Mouse (Mus musculus) lung, adult 2 months (tissue): ENCODE data around the gene 1700012B07Rik. TPM values are rescaled to one million over a fixed set of nuclear protein-coding genes. Genes with fewer than 3 reads are reported as not detected.
A peak's percentile ranks its signal among the peaks of the same experiment; 100 is the strongest.

Source experiments
- DNase-seq: peaks from one replicate; pipeline ENCODE4 v3.0.0; 2022
- H3K4me1 ChIP-seq: fragments of 200-500 bp; 2 replicates; pipeline ENCODE4 v1.6.1; 2011; ENCODE audit warnings: low read length; ENCODE audit not compliant: control insufficient read depth, insufficient read depth
- H3K4me3 ChIP-seq: fragments of 200-500 bp; replicated peaks from 2 replicates; pipeline ENCODE3; 2011; ENCODE audit warnings: low read depth, mild to moderate bottlenecking, control low read depth, low read length; ENCODE audit errors: extremely low read depth
- CTCF ChIP-seq: fragments of 200-500 bp; IDR thresholded peaks from 2 replicates; pipeline ENCODE4 v1.5.1; 2011; ENCODE audit warnings: mild to moderate bottlenecking, low read length, control low read depth; ENCODE audit not compliant: insufficient read depth
- POLR2A ChIP-seq: fragments of 200-500 bp; IDR thresholded peaks from 2 replicates; pipeline ENCODE4 v1.6.1; 2011; ENCODE audit warnings: low read depth, mild to moderate bottlenecking, control low read depth, low read length, borderline replicate concordance; ENCODE audit errors: extremely low read depth
- WGBS: fragments of 180-500 bp; shearing (Covaris S2); methylation state at CpG from one replicate; pipeline ENCODE4 v1.1.7; 2018; 5-methylcytosine and 5-hydroxymethylcytosine counted together
- polyA plus RNA-seq: library from polyadenylated mRNA; depleted of rRNA; stranded (reverse); fragments of >200 nt; gene quantifications from 2 replicates; pipeline ENCODE4 v1.2.3, GENCODE M21; 2012

The 1700012B07Rik gene
- polyA plus RNA-seq, 1 experiment = 0.12 TPM

DNA sequence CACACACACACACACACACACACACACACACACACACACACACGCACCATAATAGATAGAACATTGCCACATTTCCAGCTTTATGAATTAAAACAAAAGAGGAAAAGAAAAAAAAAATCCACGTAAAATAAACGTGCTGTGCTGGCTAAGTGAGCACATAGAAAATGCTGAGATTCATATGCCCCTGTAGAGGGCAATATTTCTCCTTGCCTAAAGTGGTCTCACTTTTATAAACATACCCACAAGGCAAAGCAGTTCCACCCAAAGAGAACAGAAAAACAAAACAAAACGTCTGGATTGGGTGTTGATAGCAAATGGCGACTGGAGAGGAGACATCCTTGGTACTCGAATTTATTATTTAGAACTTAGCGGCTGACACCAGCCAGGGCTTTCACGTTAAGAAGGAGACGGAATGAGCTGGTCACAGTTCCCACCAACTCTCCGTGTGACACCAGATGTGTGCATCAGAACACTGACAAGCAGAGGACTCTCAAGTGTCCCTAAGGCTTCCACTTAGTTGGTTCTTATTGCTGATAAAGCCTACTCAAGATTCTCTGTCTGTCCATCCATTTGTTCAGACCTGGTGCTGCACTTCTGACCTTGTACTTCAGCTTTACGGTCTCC is 38.8 kb upstream of the 1700012B07Rik start:
- no peak overlapping the region for H3K4me3 ChIP-seq
- TF ChIP-seq CTCF (no peak), POLR2A (no peak)
- DNase-seq = no peak
- WGBS = 53% methylated on average over 11 of the region's 11 CpGs
- H3K4me1 ChIP-seq = no peaks in the 10 kb centered on the region

DNA sequence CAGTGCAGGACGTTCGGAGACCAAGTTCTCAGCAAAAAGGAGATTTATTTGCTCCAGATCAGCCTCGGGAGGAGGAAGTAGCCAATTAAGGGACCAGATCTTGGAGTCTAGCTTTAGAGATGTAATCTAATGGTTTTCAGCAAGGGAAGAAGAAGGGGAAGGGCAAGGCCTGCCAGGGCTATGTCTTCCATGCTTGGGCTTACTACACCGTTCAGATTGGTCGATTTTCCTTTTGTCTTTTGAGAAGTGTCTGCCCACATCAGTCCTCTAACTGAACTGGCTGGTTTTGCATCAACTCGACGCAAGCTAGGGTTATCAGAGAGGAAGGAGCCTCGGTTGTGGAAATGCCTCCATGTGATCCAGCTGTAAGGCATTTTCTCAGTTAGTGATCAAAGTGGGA is 37.7 kb upstream of the 1700012B07Rik start:
- Histone ChIP-seq H3K4me3 (no peak overlapping the region), H3K4me1 (no peaks in the 10 kb centered on the region)
- DNase-seq = no peak
- 70% methylated on average over 8 of the region's 8 CpGs for WGBS
- TF ChIP-seq CTCF (no peak), POLR2A (no peak)

DNA sequence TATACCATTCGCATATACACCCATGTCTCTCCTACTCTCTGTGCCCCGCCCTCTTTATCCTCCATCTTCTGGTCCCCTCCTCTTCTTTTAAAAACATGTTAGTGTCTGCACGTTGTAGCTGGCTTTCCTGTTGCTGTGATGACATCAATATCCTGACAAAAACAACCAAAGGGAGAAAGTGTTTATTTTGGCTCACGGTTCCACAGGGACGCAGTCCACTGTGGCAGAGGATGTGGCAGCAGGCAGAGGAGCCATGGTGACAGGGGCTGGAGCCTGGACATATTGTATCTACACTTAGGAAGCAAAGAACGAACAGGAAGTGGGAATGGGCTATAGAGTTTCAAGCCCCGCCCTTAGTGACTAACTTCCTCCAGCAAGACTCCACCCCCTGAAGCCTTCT is 36.1 kb upstream of the 1700012B07Rik start:
- DNase-seq = no peak
- no peak for TF ChIP-seq POLR2A
- TF ChIP-seq CTCF = no peak
- WGBS = 69% methylated on average over 7 of the region's 7 CpGs
- 0 out of 2 replicates have a peak, but pooled peaks cover 2% of the 10 kb centered on the region for H3K4me1 ChIP-seq
- no peak overlapping the region for H3K4me3 ChIP-seq

DNA sequence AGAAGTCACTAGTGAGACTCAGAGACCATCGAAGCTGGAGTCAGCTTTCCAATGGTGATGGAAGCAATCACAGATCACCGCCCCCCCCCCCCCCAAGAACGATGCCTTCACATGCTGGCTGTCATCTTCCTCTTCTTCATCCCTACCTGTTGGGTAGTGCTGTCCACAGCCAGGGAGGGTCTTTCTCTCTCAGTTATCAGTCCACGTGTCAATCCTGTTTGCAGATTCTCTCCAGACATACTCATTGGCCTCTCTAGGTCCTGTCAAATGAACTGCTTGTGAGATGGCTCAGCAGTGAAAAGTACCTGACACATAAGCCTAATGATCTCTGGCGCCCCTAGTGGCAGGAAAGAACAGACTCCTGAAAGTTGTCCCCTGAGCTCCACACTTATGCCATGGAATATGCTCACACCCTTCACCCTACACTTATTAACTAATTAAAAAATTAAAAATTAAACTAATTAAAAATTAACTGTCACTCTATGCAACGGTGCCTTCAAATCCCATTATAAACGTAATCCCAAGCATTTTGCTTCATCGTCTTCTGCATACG is 35.4 kb upstream of the 1700012B07Rik start:
- TF ChIP-seq POLR2A = no peak
- peak; percentile 55 for TF ChIP-seq CTCF
- WGBS = 65% methylated on average over 9 of the region's 9 CpGs
- DNase-seq = peak; percentile 54
- Histone ChIP-seq H3K4me3 (no peak overlapping the region), H3K4me1 (0 out of 2 replicates have a peak, but pooled peaks cover 2% of the 10 kb centered on the region)

DNA sequence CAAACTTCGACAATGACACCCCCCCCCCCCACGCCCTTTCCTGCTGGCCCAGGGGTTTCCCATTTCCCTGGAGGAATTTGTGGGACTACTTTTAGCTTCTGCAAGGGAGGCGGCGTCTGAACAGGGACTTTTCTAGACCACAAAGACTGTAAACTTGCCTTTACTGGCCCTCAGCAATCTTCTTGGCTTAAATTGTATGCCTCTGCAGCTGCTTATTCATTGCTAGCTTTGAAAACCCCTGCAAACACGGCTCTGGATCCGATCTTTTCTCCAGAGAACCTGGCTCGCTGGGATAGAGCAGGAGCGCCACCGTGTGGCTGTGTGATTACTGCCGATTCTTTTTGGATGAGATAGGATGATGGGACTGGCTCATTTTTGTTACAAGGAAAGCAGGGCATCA is 32.7 kb upstream of the 1700012B07Rik start:
- Histone ChIP-seq H3K4me1 (0 out of 2 replicates have a peak, but pooled peaks cover 2% of the 10 kb centered on the region), H3K4me3 (no peak overlapping the region)
- WGBS = 3% methylated on average over 10 of the region's 10 CpGs
- DNase-seq = peak; percentile 81
- no peak for TF ChIP-seq POLR2A
- TF ChIP-seq CTCF = peak; percentile 83

DNA sequence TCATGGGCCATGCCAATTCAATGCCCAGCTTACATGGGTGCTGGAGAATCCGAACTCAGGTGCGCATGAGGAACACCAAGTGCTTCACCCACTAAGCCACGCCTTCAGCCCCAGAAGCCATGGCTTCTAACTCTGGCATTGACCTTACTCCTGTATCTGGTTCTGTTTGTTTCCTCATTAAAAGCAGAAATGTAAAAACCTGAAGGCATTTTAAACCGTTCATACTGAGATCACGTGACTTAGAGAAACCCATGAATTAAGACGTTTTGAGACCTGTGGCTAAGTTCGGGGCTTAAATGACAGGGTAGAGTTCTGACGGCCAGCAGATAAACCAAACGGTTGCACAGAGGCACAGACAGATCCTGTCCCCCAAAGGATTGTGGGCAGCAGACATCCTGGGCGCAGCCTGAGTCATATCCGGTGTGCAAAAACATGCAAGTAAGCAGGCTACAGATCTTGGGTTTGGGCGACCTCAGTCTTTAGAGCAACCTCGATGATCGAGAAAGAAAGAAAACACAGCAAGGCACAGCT is 32.2 kb upstream of the 1700012B07Rik start:
- H3K4me3 ChIP-seq = peak overlapping the region; percentile 2
- 41% methylated on average over 14 of the region's 14 CpGs for whole genome bisulfite sequencing
- DNase-seq = no peak
- no peak for TF ChIP-seq POLR2A
- no peak for TF ChIP-seq CTCF
- 0 out of 2 replicates have a peak, but pooled peaks cover 2% of the 10 kb centered on the region for H3K4me1 ChIP-seq

DNA sequence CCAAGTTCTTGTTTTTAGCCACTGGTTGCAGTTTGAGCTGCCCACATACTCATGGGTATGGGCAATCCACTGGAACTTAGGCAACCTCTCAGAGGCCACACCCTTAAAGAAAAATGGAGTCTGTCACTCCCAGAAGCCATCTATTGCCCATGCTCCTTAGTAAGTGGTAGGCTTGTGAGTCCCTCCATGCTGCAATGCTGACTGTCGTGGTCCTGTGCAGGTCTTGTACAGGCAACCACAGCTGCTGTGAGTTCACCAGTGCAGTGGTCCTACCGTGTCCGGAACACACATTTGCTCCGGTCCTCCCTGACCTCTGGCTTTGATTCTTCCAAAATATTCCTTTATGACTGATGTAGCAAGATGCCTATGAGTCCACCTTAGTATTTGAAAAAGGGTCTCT is 31.6 kb upstream of the 1700012B07Rik start:
- 92% methylated on average over 4 of the region's 4 CpGs for WGBS
- TF ChIP-seq POLR2A (no peak), CTCF (no peak)
- Histone ChIP-seq H3K4me3 (no peak overlapping the region), H3K4me1 (0 out of 2 replicates have a peak, but pooled peaks cover 2% of the 10 kb centered on the region)
- no peak for DNase-seq

DNA sequence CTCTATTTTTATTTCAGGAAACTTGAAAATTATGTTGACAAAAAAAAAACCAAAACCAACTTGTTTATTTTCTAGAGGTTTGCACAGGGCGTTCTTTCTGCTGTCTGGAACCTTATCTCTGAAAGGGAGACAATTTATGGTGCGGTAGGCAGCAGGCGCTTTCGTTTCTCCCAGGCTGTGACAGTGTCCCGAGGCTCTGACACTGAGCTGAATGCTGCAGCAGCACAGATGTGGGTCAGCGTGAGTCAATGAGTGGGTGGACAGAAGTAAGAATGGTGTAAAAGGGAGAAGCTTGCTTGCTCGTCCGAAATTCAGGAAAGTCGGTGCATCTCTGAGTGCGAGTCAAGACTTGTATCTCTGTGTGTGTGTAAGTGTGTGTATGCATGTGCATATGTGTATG is 29.2 kb upstream of the 1700012B07Rik start:
- TF ChIP-seq POLR2A (no peak), CTCF (no peak)
- no peak for DNase-seq

DNA sequence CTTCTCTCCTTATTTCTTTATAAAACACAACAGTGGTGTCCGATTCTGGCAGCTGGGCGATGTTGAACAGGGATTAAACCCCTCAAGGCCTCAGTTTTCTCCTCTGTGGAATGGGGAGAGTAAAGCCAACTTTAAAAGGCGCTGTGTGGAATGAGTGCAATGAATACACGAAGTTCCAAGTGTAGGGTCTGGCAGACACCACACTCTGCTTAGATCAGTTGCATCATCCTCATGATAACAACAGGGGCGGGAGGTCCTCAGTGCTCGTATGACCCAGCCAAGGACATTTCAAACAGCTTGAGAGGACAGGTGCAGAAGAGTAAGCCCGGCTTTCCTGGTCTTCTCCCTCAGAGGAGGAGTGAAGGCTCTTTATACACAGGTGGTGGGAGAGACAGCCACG is 26.2 kb upstream of the 1700012B07Rik start:
- no peaks in the 10 kb centered on the region for H3K4me1 ChIP-seq
- no peak for DNase-seq
- WGBS = 71% methylated on average over 8 of the region's 8 CpGs
- no peak for TF ChIP-seq CTCF
- TF ChIP-seq POLR2A = no peak
- no peak overlapping the region for H3K4me3 ChIP-seq

More for the DNA sequence above, 29.2 kb upstream of the 1700012B07Rik start:
- Histone ChIP-seq H3K4me3 (no peak overlapping the region), H3K4me1 (0 out of 2 replicates have a peak, but pooled peaks cover 2% of the 10 kb centered on the region)
- 76% methylated on average over 10 of the region's 10 CpGs for WGBS
